Mouse (Mus musculus): ENCODE results near the gene Phc2. TPM values are rescaled to one million over a fixed set of nuclear protein-coding genes. Genes with fewer than 3 reads are reported as not detected.

Gene Phc2
- polyA plus RNA-seq, 1 experiment from 2014 or later = 52.8 TPM

DNA sequence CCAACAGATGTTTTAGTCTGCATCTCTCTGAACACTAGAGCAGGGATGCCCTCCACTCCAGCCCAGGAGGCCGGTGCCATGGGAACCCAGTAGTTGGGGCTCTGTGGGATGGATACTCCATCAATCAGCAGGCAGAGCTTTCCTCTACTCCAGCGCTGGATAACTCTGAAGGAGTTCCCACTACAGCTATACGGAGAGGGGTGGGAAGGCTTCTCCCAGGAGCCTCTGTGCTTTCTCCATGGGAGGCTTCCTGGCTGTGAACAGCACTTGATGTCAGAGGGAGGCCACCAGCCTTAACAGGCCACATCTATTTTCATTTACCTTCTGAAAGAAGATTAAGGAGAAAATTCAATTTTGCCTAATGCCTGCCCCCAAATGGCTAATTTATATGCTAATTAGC lies 29.2 kb downstream of the Phc2 start:
- Histone ChIP-seq H3K4me2 (replicated peaks) (no peak overlapping the region), H3K4me3 (replicated peaks; ENCODE audit: low read length) (no peak overlapping the region), H3K9ac (peak overlapping the region; percentile 17; the same call in 1 of the 2 replicates), H3K9me3 (ENCODE audit: control insufficient read depth, low read length) (no peaks in the 10 kb centered on the region), H3K27ac (peak overlapping the region; percentile 75), H3K27me3 (ENCODE audit: control insufficient read depth, insufficient read depth, low read length) (no peaks in the 10 kb centered on the region), H3K4me1 (replicated peaks; ENCODE audit: control insufficient read depth, insufficient read depth, low read length) (peaks cover 50% of the 10 kb centered on the region), H3K36me3 (replicated peaks; ENCODE audit: control insufficient read depth, insufficient read depth) (no peaks in the 10 kb centered on the region)
- DNase-seq (ENCODE audit: low spot score) (no peak), ATAC-seq (ENCODE audit: low FRiP score) (peak; percentile 57)
- WGBS = 24% methylated on average over 3 of the region's 3 CpGs

DNA sequence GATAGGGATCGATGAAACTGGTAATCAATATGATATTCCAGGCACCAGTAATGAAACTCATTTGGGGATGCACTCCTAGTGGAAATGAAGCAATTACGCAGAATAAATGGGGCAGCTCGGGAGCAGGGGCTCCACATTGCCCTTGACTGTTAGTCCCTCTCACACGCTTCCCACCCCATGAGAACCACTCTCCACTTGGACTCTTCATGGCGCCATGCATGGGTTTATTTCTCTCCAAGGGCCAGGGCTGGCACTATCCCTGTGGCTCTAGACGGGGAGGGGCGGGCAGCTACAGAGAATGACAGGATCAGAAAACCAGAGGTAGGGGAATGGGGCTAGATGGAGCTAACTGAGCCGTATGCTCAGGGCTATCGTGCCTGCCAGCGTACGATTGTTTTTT lies 29.6 kb downstream of the Phc2 start:
- H3K9ac ChIP-seq = no peak overlapping the region
- peaks cover 50% of the 10 kb centered on the region for H3K4me1 ChIP-seq (replicated peaks; ENCODE audit: control insufficient read depth, insufficient read depth, low read length)
- 50% methylated on average over 11 of the region's 11 CpGs for WGBS
- DNase-seq (ENCODE audit: low spot score) (peak; percentile 51), ATAC-seq (ENCODE audit: low FRiP score) (peak; percentile 42; the same call in 1 of the 2 replicates)
- H3K4me2 ChIP-seq (replicated peaks) = no peak overlapping the region
- H3K9me3 ChIP-seq (ENCODE audit: control insufficient read depth, low read length) = no peaks in the 10 kb centered on the region
- H3K36me3 ChIP-seq (replicated peaks; ENCODE audit: control insufficient read depth, insufficient read depth) = no peaks in the 10 kb centered on the region
- H3K27ac ChIP-seq = peak overlapping the region; percentile 75
- no peaks in the 10 kb centered on the region for H3K27me3 ChIP-seq (ENCODE audit: control insufficient read depth, insufficient read depth, low read length)
- H3K4me3 ChIP-seq (replicated peaks; ENCODE audit: low read length) = no peak overlapping the region

GRCm38 (mm10) chr4:128688513-128688913 lies 34.0 kb downstream of the Phc2 start:
- H3K36me3 ChIP-seq (replicated peaks; ENCODE audit: control insufficient read depth, insufficient read depth) = no peaks in the 10 kb centered on the region
- peak overlapping the region; percentile 53 for H3K4me2 ChIP-seq (replicated peaks)
- H3K4me3 ChIP-seq (replicated peaks; ENCODE audit: low read length) = peak overlapping the region; percentile 27
- H3K9ac ChIP-seq = peak overlapping the region; percentile 61
- H3K27ac ChIP-seq = peak overlapping the region; percentile 87
- no peaks in the 10 kb centered on the region for H3K27me3 ChIP-seq (ENCODE audit: control insufficient read depth, insufficient read depth, low read length)
- 28% methylated on average over 6 of the region's 6 CpGs for WGBS
- ATAC-seq (ENCODE audit: low FRiP score) (peak; percentile 73), DNase-seq (ENCODE audit: low spot score) (peak; percentile 76)
- H3K4me1 ChIP-seq (replicated peaks; ENCODE audit: control insufficient read depth, insufficient read depth, low read length) = peaks cover 63% of the 10 kb centered on the region
- H3K9me3 ChIP-seq (ENCODE audit: control insufficient read depth, low read length) = no peaks in the 10 kb centered on the region

DNA sequence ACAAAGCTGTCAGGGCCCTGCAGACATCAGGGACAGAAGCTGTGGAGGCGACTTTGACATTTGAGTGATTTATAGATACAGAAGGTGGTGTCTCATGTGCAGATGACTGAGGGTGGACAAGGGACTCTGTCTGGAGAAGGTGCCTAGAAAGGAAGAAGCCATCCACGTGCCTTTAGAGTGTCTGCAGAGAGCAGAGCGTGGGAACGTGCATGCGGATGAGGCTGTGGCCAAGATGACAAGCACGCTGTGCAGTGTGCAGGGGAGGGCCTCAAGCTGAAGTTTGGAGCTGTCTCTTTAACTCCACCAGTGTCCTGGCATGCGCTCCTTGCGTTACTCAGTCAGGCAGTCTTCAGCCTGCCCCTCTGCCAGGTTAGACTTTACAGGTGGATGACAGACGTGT lies 34.5 kb downstream of the Phc2 start:
- no peaks in the 10 kb centered on the region for H3K9me3 ChIP-seq (ENCODE audit: control insufficient read depth, low read length)
- H3K27me3 ChIP-seq (ENCODE audit: control insufficient read depth, insufficient read depth, low read length) = no peaks in the 10 kb centered on the region
- peak overlapping the region; percentile 53 for H3K4me2 ChIP-seq (replicated peaks)
- H3K4me3 ChIP-seq (replicated peaks; ENCODE audit: low read length) = peak overlapping the region; percentile 27
- 51% methylated on average over 9 of the region's 9 CpGs for WGBS
- peak overlapping the region; percentile 61 for H3K9ac ChIP-seq
- DNase-seq (ENCODE audit: low spot score) = no peak
- H3K27ac ChIP-seq = peak overlapping the region; percentile 87
- H3K36me3 ChIP-seq (replicated peaks; ENCODE audit: control insufficient read depth, insufficient read depth) = no peaks in the 10 kb centered on the region
- H3K4me1 ChIP-seq (replicated peaks; ENCODE audit: control insufficient read depth, insufficient read depth, low read length) = peaks cover 62% of the 10 kb centered on the region
- peak; percentile 42; the same call in 1 of the 2 replicates for ATAC-seq (ENCODE audit: low FRiP score)

DNA sequence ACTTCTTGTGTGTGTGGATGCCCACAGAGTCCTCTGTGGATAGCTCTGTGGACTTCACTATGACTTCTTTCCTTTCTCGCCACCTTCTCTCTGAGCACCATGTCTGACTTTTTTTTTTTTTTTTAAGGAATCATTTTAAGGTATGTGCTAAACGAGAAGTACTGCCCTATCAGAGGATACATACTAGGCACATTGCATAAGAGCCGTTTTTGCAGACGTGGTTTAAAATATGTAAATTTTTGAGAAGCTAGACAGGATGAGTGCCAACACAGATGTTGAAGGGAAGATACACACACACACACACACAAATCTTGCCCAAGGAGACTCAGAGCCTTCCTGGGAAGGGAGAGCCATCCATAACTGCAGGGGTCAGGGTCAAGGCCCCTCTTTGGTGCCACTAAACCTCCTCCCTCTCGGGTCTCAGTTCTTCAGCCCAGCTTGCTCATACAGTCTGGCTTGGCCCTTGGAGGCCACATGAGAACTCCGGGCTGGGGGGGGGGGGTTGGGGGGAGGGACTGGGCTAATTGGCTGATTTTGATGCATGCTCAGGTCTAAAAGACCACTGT lies 35.3 kb downstream of the Phc2 start:
- peaks cover 64% of the 10 kb centered on the region for H3K4me1 ChIP-seq (replicated peaks; ENCODE audit: control insufficient read depth, insufficient read depth, low read length)
- 66% methylated on average over 6 of the region's 6 CpGs for WGBS
- H3K36me3 ChIP-seq (replicated peaks; ENCODE audit: control insufficient read depth, insufficient read depth) = no peaks in the 10 kb centered on the region
- peak overlapping the region; percentile 27 for H3K4me3 ChIP-seq (replicated peaks; ENCODE audit: low read length)
- peak overlapping the region; percentile 53 for H3K4me2 ChIP-seq (replicated peaks)
- H3K9me3 ChIP-seq (ENCODE audit: control insufficient read depth, low read length) = no peaks in the 10 kb centered on the region
- no peaks in the 10 kb centered on the region for H3K27me3 ChIP-seq (ENCODE audit: control insufficient read depth, insufficient read depth, low read length)
- ATAC-seq (ENCODE audit: low FRiP score) = no peak
- peak overlapping the region; percentile 87 for H3K27ac ChIP-seq
- DNase-seq (ENCODE audit: low spot score) = no peak
- peak overlapping the region; percentile 61; the same call in 1 of the 2 replicates for H3K9ac ChIP-seq

GRCm38 (mm10) chr4:128691195-128691594 lies 36.7 kb downstream of the Phc2 start:
- Histone ChIP-seq H3K27ac (no peak overlapping the region), H3K9ac (no peak overlapping the region), H3K4me3 (replicated peaks; ENCODE audit: low read length) (no peak overlapping the region), H3K4me1 (replicated peaks; ENCODE audit: control insufficient read depth, insufficient read depth, low read length) (peaks cover 69% of the 10 kb centered on the region), H3K4me2 (replicated peaks) (no peak overlapping the region), H3K36me3 (replicated peaks; ENCODE audit: control insufficient read depth, insufficient read depth) (no peaks in the 10 kb centered on the region), H3K9me3 (ENCODE audit: control insufficient read depth, low read length) (no peaks in the 10 kb centered on the region), H3K27me3 (ENCODE audit: control insufficient read depth, insufficient read depth, low read length) (no peaks in the 10 kb centered on the region)
- DNase-seq (ENCODE audit: low spot score) (no peak), ATAC-seq (ENCODE audit: low FRiP score) (no peak)
- 85% methylated on average over 4 of the region's 4 CpGs for WGBS

DNA sequence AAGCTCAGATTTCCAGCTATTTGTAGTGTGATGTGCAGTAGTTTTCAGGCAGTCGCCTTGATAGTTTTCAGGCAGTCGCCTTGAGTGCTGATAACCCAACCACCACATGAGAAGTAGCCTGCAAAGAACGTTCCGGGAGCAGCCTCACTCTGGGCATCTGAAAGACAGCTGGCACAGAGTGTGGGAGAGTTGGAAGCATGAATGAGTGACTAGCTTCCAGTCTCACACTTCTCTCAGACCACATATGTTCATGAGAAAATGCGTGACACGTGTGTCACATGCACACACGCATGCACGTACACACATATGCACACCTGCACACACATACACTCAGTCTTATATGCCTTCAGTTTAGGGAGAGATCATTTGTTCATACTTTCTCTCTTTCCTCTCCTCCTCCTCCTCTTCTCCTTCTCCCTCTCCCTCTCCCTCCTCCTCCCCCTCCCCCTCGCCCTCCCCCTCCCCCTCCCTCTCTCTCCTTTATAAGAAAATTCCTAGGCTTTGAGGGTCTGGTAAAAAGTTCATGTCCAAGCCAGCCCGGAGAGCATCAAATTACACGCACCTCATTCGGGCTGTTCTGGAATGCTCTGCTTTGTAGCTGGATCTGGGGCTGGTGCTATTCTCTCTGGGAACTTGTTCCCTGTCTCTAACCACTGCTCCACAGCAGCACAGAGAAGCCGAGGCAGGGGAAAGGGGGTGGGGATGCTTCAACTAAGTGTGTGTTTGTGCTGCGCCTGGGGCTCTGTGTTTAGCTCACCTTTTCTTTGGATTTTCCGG lies 37.8 kb downstream of the Phc2 start:
- no peak for DNase-seq (ENCODE audit: low spot score)

GRCm38 (mm10) chr4:128693207-128693606 lies 38.7 kb downstream of the Phc2 start:
- Histone ChIP-seq H3K9me3 (ENCODE audit: control insufficient read depth, low read length) (no peaks in the 10 kb centered on the region), H3K4me3 (replicated peaks; ENCODE audit: low read length) (no peak overlapping the region), H3K9ac (no peak overlapping the region), H3K36me3 (replicated peaks; ENCODE audit: control insufficient read depth, insufficient read depth) (no peaks in the 10 kb centered on the region), H3K27me3 (ENCODE audit: control insufficient read depth, insufficient read depth, low read length) (no peaks in the 10 kb centered on the region), H3K4me1 (replicated peaks; ENCODE audit: control insufficient read depth, insufficient read depth, low read length) (peaks cover 78% of the 10 kb centered on the region), H3K27ac (peak overlapping the region; percentile 43; the same call in 1 of the 2 replicates), H3K4me2 (replicated peaks) (no peak overlapping the region)
- DNase-seq (ENCODE audit: low spot score) = no peak
- ATAC-seq (ENCODE audit: low FRiP score) = no peak
- 36% methylated on average over 5 of the region's 5 CpGs for WGBS

More for the DNA sequence above, 37.8 kb downstream of the Phc2 start:
- Histone ChIP-seq H3K9ac (no peak overlapping the region), H3K4me1 (replicated peaks; ENCODE audit: control insufficient read depth, insufficient read depth, low read length) (peaks cover 73% of the 10 kb centered on the region), H3K36me3 (replicated peaks; ENCODE audit: control insufficient read depth, insufficient read depth) (no peaks in the 10 kb centered on the region), H3K27ac (0 out of 2 replicates have a peak overlapping the region, but pooled peaks have one; percentile 52), H3K9me3 (ENCODE audit: control insufficient read depth, low read length) (no peaks in the 10 kb centered on the region), H3K27me3 (ENCODE audit: control insufficient read depth, insufficient read depth, low read length) (no peaks in the 10 kb centered on the region), H3K4me3 (replicated peaks; ENCODE audit: low read length) (no peak overlapping the region), H3K4me2 (replicated peaks) (no peak overlapping the region)
- 63% methylated on average over 14 of the region's 15 CpGs for WGBS
- ATAC-seq (ENCODE audit: low FRiP score) = no peak

DNA sequence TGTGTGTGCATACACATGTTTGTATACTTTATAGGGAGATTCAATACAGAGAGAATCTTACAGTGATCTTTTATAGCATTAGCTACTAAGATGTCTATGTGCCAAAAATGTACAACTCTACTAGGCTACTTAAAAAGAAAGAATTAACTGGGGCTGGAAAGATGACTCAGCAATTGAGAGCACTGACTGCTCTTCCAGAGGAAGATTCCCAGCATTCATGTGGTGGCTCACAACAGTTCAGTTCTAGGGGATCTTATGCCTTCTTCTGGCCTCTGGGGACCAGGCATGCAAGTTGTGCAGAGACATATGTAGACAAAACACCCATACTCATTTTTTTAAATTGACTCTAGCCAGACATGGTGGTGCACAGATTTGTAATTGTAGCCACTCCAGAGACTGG lies 39.8 kb downstream of the Phc2 start:
- no peaks in the 10 kb centered on the region for H3K27me3 ChIP-seq (ENCODE audit: control insufficient read depth, insufficient read depth, low read length)
- no peak overlapping the region for H3K27ac ChIP-seq
- H3K36me3 ChIP-seq (replicated peaks; ENCODE audit: control insufficient read depth, insufficient read depth) = no peaks in the 10 kb centered on the region
- no peaks in the 10 kb centered on the region for H3K9me3 ChIP-seq (ENCODE audit: control insufficient read depth, low read length)
- ATAC-seq (ENCODE audit: low FRiP score) (no peak), DNase-seq (ENCODE audit: low spot score) (no peak)
- peaks cover 71% of the 10 kb centered on the region for H3K4me1 ChIP-seq (replicated peaks; ENCODE audit: control insufficient read depth, insufficient read depth, low read length)
- H3K4me2 ChIP-seq (replicated peaks) = no peak overlapping the region
- no peak overlapping the region for H3K9ac ChIP-seq
- H3K4me3 ChIP-seq (replicated peaks; ENCODE audit: low read length) = no peak overlapping the region
